Mouse (Mus musculus): ENCODE results near the gene Gm37240.

The Gm37240 gene

GRCm38 (mm10) chr3:84775067-84775423, 1112.3 kb downstream of the Gm37240 start:
- DNase-seq (ENCODE audit: low read depth, low spot score), result no peak

DNA sequence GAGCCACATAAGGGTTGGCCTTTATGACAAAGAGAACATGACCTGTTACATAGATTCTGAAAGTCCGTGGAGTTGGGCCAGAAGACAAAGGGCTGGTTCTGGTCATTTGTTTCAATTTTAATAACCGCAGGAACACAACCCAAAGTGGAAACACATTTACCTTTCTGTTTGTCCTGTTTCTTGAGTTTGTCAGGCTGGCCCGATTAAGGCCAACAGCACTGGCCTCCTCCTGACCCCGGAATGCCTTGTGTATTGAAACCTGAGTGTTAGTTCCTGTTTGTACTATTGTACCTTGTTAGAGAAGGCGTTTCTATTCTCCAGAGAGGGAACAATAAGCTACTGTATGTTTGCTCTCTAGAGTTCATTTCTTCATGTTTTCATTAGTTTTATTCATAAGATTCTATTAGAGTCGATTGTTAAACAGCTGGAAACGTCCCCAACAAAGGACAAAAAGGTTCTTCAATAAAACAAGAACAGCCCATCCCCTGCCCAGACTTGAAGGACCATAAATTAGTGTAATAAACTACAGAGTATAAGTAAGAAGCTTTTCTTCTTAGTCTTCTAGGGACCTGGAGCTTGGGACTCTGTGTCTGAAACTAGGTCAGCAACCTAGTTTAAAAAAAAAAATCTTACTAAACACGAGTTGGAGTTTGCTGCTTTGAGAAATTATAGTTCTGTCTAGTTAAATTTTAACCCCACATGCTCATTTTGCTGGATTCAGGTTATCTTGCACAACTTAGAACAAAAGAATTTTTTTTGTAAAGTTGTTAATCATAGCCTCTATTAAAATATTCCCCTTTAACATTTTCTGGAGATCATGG, 1112.9 kb downstream of the Gm37240 start:
- peak; percentile 30 for DNase-seq (ENCODE audit: low read depth, low spot score)

- DNase-seq (ENCODE audit: low read depth, low spot score), result no peak
These were observed 1115.3 kb downstream of the Gm37240 start for GRCm38 (mm10) chr3:84771980-84772379.

DNA sequence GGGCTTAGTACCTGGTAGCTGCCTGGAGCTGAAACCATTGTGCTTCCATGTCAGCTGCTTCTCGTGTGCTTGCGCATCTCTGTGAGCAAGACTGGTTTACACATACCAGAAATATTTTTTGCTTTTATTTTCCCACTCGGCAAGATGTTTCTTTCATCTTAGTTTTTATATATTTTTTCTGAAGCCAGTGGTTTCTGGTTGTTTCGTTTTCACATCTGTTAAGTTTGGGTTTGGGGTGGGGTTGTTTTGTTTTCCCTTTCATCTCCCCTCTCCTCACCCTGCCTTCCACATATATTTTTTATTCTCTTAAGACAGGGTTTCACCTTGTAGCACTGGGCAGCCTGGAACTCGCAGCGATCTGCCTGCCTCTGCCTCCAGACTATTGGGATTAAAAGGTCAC, 1116.8 kb downstream of the Gm37240 start:
- DNase-seq (ENCODE audit: low read depth, low spot score), result no peak

- no peak for DNase-seq (ENCODE audit: low read depth, low spot score)
These were observed 1117.9 kb downstream of the Gm37240 start for GRCm38 (mm10) chr3:84769411-84769810.

GRCm38 (mm10) chr3:84768940-84769339, 1118.4 kb downstream of the Gm37240 start:
- DNase-seq (ENCODE audit: low read depth, low spot score), result no peak

GRCm38 (mm10) chr3:84753816-84754215, 1133.5 kb downstream of the Gm37240 start:
- no peak for DNase-seq (ENCODE audit: low read depth, low spot score)

GRCm38 (mm10) chr3:84749222-84749621, 1138.1 kb downstream of the Gm37240 start:
- no peak for DNase-seq (ENCODE audit: low read depth, low spot score)

GRCm38 (mm10) chr3:84748139-84748538, 1139.2 kb downstream of the Gm37240 start:
- no peak for DNase-seq (ENCODE audit: low read depth, low spot score)

- DNase-seq (ENCODE audit: low read depth, low spot score), result peak; percentile 56
These were observed 1141.7 kb downstream of the Gm37240 start for GRCm38 (mm10) chr3:84745537-84746189.

GRCm38 (mm10) chr3:84744707-84745106, 1142.6 kb downstream of the Gm37240 start:
- no peak for DNase-seq (ENCODE audit: low read depth, low spot score)

GRCm38 (mm10) chr3:84740050-84740596, 1147.2 kb downstream of the Gm37240 start:
- DNase-seq (ENCODE audit: low read depth, low spot score), result no peak

- no peak for DNase-seq (ENCODE audit: low read depth, low spot score)
These were observed 1150.2 kb downstream of the Gm37240 start for GRCm38 (mm10) chr3:84737137-84737536.

- no peak for DNase-seq (ENCODE audit: low read depth, low spot score)
These were observed 1151.6 kb downstream of the Gm37240 start for GRCm38 (mm10) chr3:84735716-84736115.

DNA sequence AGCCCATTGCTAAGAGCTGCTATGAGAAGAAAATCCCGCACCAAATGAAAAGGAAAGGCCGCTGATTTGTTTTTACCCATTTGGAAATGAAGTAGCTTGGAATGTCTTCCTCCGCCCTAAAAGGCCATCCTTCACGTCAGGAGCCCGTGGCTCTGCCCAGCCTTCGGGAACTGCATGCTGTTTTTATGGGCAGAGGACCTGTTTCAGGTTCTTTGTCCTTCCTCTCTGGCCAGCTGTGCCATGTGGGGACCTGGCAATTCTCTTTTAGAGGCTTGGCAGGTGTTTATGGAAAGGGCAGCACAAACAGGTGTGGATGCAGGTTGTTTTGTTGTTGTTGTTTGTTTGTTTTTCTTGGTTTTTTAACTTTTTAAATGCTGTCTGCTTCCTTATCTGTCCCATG, 1154.8 kb downstream of the Gm37240 start:
- peak; percentile 54 for DNase-seq (ENCODE audit: low read depth, low spot score)

DNA sequence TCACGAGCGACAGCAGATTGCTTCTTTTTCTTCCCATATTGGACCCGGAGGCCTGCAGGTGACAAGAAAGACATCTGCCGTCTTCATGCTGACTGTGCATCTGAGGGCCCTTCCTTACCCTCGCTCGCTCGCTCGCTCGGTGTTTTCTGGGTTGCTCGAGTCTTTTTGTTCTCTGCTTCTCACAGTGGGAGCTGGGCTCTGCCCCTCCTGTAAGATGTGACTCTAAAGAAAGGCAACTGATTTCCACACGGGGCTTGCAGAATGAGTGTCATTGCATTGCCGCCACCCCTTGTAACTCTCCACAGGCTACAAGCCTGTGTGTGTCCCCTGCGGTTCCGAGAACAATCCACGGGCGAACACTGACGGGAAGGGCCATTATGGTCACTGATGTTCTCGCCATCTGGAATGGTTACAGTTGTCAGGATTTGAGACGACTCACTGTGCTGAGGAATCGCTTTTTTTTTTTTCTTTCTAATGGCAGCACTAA, 1155.3 kb downstream of the Gm37240 start:
- DNase-seq (ENCODE audit: low read depth, low spot score), result peak; percentile 56

DNA sequence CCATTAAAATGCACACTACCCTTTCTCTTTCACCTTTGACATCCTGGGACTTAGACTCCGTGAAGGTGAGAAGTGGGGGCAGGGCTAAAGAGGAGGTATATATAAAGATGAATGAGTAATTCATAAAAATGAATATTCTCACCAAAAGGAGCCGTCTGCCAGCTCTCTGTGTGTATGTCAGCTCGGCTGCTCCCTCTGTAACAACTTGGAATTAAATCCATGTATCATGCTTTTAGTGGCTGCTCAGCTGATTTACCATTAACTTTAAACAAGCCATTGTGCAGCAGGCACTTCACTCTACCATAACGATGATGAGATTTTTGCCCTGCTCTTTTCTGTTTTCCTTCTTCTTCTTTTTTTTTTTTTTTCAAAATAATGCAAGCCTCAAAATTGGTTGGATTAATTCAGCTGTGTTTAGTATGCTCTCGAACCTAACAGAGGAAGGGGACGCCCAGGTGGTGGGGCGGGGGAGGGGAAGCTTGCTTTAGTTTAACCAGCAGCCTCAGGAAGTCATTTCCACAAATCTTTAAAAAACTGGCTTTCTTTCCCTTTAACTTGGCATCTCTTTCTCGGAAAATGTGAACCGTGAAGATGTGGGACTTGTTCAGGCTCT, 1155.8 kb downstream of the Gm37240 start:
- no peak for DNase-seq (ENCODE audit: low read depth, low spot score)

- no peak for DNase-seq (ENCODE audit: low read depth, low spot score)
These were observed 1156.3 kb downstream of the Gm37240 start for GRCm38 (mm10) chr3:84731003-84731402.

GRCm38 (mm10) chr3:84729806-84730205, 1157.5 kb downstream of the Gm37240 start:
- DNase-seq (ENCODE audit: low read depth, low spot score), result no peak

GRCm38 (mm10) chr3:84723996-84724395, 1163.3 kb downstream of the Gm37240 start:
- no peak for DNase-seq (ENCODE audit: low read depth, low spot score)

GRCm38 (mm10) chr3:84722680-84723079, 1164.6 kb downstream of the Gm37240 start:
- DNase-seq (ENCODE audit: low read depth, low spot score), result no peak

DNA sequence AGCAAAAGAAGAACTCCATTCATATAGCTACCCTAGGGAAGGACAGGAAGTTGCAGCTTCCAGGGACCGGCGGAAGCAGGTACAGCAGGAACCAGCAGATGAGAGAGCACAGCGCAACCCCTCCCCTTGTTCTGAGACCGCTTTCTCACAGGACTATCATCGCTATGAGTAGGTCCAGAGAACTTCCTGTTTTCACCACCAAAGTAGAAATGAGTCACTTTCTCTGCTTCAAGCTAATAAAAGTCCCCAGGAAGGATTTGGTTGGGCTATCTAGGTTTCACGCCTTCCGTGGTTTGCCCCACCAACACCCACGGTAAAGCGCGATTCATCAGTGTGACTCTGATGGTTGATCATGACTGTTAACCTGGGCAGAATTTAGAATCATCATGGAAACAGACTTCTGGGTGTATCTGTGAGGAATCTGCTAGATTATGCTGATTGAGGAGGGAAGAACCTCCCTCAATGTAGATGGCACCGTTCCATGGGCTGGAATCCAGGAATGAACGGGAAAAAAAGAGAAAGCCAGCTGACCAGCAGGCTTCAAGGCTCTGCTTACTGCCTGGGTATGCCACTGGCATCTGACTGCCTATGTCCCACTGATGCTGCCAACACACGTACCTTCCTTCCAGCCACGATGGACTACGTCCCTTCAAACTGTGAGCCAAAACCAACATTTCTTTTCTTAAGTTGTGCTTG, 1172.1 kb downstream of the Gm37240 start:
- no peak for DNase-seq (ENCODE audit: low read depth, low spot score)

Measured in mesoderm, embryonic 11.5 days (tissue).